Mouse (Mus musculus): ENCODE data around the gene Cfap58. TPM values are rescaled to one million over a fixed set of nuclear protein-coding genes. Genes with fewer than 3 reads are reported as not detected.

Cfap58 gene
- total RNA-seq, 2 experiments from 2014 or later: not detected

Small RNA genes within 50 kb of the gene (microRNA-seq; reads per million reads assigned to microRNA genes)
- 0 reads per million in 2 experiments for gene Gm22240 (ENCODE audit: borderline replicate concordance in 2 of 2)

Other genes with a start within 250 kb of the Cfap58 start
- gene Col17a1, start 245.6 kb upstream of the Cfap58 start, total RNA-seq (2021): under 1 TPM; 0.13 TPM
- gene Sfr1, start 206.0 kb upstream of the Cfap58 start, total RNA-seq (2021): 10 to 100 TPM; 73.9 to 74.9 TPM
- gene Gsto1, start 82.7 kb upstream of the Cfap58 start, total RNA-seq (2021): 10 to 100 TPM; 45.3 to 52.3 TPM
- gene Gsto2, start 72.1 kb upstream of the Cfap58 start, total RNA-seq (2021): under 1 TPM; 0.23 to 0.38 TPM
- not detected for gene Cfap43, start 18.4 kb upstream of the Cfap58 start, total RNA-seq (2021)
- under 1 TPM; 0.36 to 0.70 TPM for gene Itprip, start 18.4 kb upstream of the Cfap58 start, total RNA-seq (2021)

Measured in gastrocnemius, postnatal 25 days (tissue).